15 mouse cellular contexts compared by ENCODE assay signal in genomic region chr19:4164100-4164499, GRCm38 (mm10). TPM values are rescaled to one million over a fixed set of nuclear protein-coding genes. Genes with fewer than 3 reads are reported as not detected.
DNase-seq lines count a peak whose midpoint lies in the region; ATAC-seq and TF ChIP-seq lines count a peak whose summit lies in the region.
"Had no signal": no experiment of that assay in that cellular context is flagged by ENCODE, and none has a peak within 500 bp of the region (broad histone marks: within the 10 kb centered on the region; RNA-seq: fewer than 3 reads in every experiment).

No protein-coding gene starts in this region.

- H3K9ac ChIP-seq in hindbrain, embryonic 16.5 days (ENCODE audit: low read depth, low read length) = no peak overlapping the region
- no peak overlapping the region for H3K9ac ChIP-seq in hindbrain, embryonic 15.5 days
- no peak overlapping the region for H3K9ac ChIP-seq in midbrain, embryonic 12.5 days (replicated peaks)

- no peak overlapping the region for H3K4me2 ChIP-seq in hindbrain, embryonic 16.5 days (ENCODE audit: low read length)
- no peak overlapping the region for H3K4me2 ChIP-seq in hindbrain, embryonic 15.5 days
- no peak overlapping the region for H3K4me2 ChIP-seq in midbrain, embryonic 12.5 days (replicated peaks)

- H3K4me3 ChIP-seq in hindbrain, embryonic 10.5 days = no peak overlapping the region
- no peak overlapping the region for H3K4me3 ChIP-seq in hindbrain, embryonic 16.5 days (ENCODE audit: low read length)
- H3K4me3 ChIP-seq in E14TG2a.4 (replicated peaks; ENCODE audit: low read length) = peak overlapping the region; percentile 89
- H3K4me3 ChIP-seq in hindbrain, embryonic 15.5 days = no peak overlapping the region
- no peak overlapping the region for H3K4me3 ChIP-seq in midbrain, embryonic 12.5 days

- peaks cover 25% of the 10 kb centered on the region for H3K4me1 ChIP-seq in hindbrain, embryonic 10.5 days (replicated peaks)
- peaks cover 12% of the 10 kb centered on the region for H3K4me1 ChIP-seq in hindbrain, embryonic 16.5 days (ENCODE audit: control insufficient read depth, insufficient read depth, low read depth, low read length)
- peaks cover 70% of the 10 kb centered on the region for H3K4me1 ChIP-seq in E14TG2a.4 (replicated peaks; ENCODE audit: low read depth, low read length)
- H3K4me1 ChIP-seq in hindbrain, embryonic 15.5 days (replicated peaks) = peaks cover 20% of the 10 kb centered on the region
- H3K4me1 ChIP-seq in midbrain, embryonic 12.5 days = peaks cover 14% of the 10 kb centered on the region

- 85% methylated on average over 3 of the region's 3 CpGs for WGBS in hindbrain, embryonic 10.5 days
- WGBS in hindbrain, embryonic 16.5 days = 88% methylated on average over 3 of the region's 3 CpGs
- WGBS in hindbrain, embryonic 15.5 days = 78% methylated on average over 3 of the region's 3 CpGs
- 83% methylated on average over 3 of the region's 3 CpGs for WGBS in midbrain, embryonic 12.5 days

- no peak for DNase-seq in hindbrain, embryonic 10.5 days (ENCODE audit: low spot score)
- DNase-seq in right cerebral cortex, postnatal 14 days = no peak
- no peak for DNase-seq in left cerebral cortex, adult 9 months (ENCODE audit: low spot score in 2 of 2)
- DNase-seq: forebrain, postnatal 0 days; kidney, adult 18-20 months; right cerebral cortex, postnatal 25 days; thymus, adult 2 months had no signal

- H3K9me3 ChIP-seq in hindbrain, embryonic 10.5 days = no peaks in the 10 kb centered on the region
- H3K9me3 ChIP-seq in hindbrain, embryonic 16.5 days (ENCODE audit: control insufficient read depth, low read length) = no peaks in the 10 kb centered on the region
- no peaks in the 10 kb centered on the region for H3K9me3 ChIP-seq in E14TG2a.4 (ENCODE audit: low read length)
- H3K9me3 ChIP-seq in hindbrain, embryonic 15.5 days = no peaks in the 10 kb centered on the region
- H3K9me3 ChIP-seq in midbrain, embryonic 12.5 days = no peaks in the 10 kb centered on the region
- H3K9me3 ChIP-seq: lung, embryonic 15.5 days; megakaryocyte, embryonic 14.5 days had no signal

- TF ChIP-seq CTCF in E14TG2a.4 (conservative IDR thresholded peaks at IDR 0.05; ENCODE audit: low read length) = no peak

- peaks cover 27% of the 10 kb centered on the region for H3K36me3 ChIP-seq in hindbrain, embryonic 10.5 days
- peaks cover 18% of the 10 kb centered on the region for H3K36me3 ChIP-seq in hindbrain, embryonic 16.5 days (ENCODE audit: control insufficient read depth, insufficient read depth, low read length)
- H3K36me3 ChIP-seq in E14TG2a.4 (ENCODE audit: insufficient read depth, low read length) = peaks cover 26% of the 10 kb centered on the region
- peaks cover 15% of the 10 kb centered on the region for H3K36me3 ChIP-seq in hindbrain, embryonic 15.5 days
- H3K36me3 ChIP-seq in midbrain, embryonic 12.5 days = peaks cover 18% of the 10 kb centered on the region

- no peak for ATAC-seq in hindbrain, embryonic 16.5 days
- ATAC-seq in hindbrain, embryonic 15.5 days (ENCODE audit: low FRiP score, low read depth) = no peak
- ATAC-seq in midbrain, embryonic 12.5 days (ENCODE audit: low FRiP score, low read depth) = no peak
- no peak for ATAC-seq in frontal cortex, adult (ENCODE audit: low TSS enrichment)

- H3K27ac ChIP-seq in hindbrain, embryonic 10.5 days = peak overlapping the region; percentile 86; the same call in 1 of the 2 replicates
- H3K27ac ChIP-seq in hindbrain, embryonic 16.5 days (ENCODE audit: low read depth, low read length) = no peak overlapping the region
- H3K27ac ChIP-seq in hindbrain, embryonic 15.5 days (replicated peaks) = peak overlapping the region; percentile 74
- peak overlapping the region; percentile 78; the same call in 1 of the 2 replicates for H3K27ac ChIP-seq in midbrain, embryonic 12.5 days (replicated peaks)

- no peaks in the 10 kb centered on the region for H3K27me3 ChIP-seq in hindbrain, embryonic 10.5 days (ENCODE audit: insufficient read depth, poor library complexity, severe bottlenecking)
- H3K27me3 ChIP-seq in hindbrain, embryonic 16.5 days (replicated peaks; ENCODE audit: control insufficient read depth, insufficient read depth, low read length) = no peaks in the 10 kb centered on the region
- H3K27me3 ChIP-seq in E14TG2a.4 (ENCODE audit: insufficient read depth, low read length) = no peaks in the 10 kb centered on the region
- no peaks in the 10 kb centered on the region for H3K27me3 ChIP-seq in hindbrain, embryonic 15.5 days
- no peaks in the 10 kb centered on the region for H3K27me3 ChIP-seq in midbrain, embryonic 12.5 days
- H3K27me3 ChIP-seq: lung, embryonic 15.5 days; megakaryocyte, embryonic 14.5 days; Patski had no signal

RNA-seq across cellular contexts. Expression of gene Rps6kb2, which starts 0.9 kb away (rescaled TPM):
- 65.4 and 77.0 TPM in 2 replicates for polyA plus RNA-seq in hindbrain, embryonic 10.5 days (2016; fragmentation: Nextera tagmentation; extraction: Ambion mirVana)
- polyA plus RNA-seq in hindbrain, embryonic 16.5 days (2015; fragmentation: Nextera tagmentation; extraction: Ambion mirVana) = 54.1 and 57.0 TPM in 2 replicates
- 47.8 and 56.7 TPM in 2 replicates for polyA plus RNA-seq in hindbrain, embryonic 15.5 days (2015; fragmentation: Nextera tagmentation; extraction: Ambion mirVana)
- 62.8 and 63.3 TPM in 2 replicates for polyA plus RNA-seq in midbrain, embryonic 12.5 days (2016; fragmentation: Nextera tagmentation; extraction: Ambion mirVana)

RNA-seq across cellular contexts. Expression of gene Ptprcap, which starts 10.7 kb away (rescaled TPM):
- 0.51 and 0.76 TPM in 2 replicates for polyA plus RNA-seq in hindbrain, embryonic 10.5 days (2016; fragmentation: Nextera tagmentation; extraction: Ambion mirVana)
- 0.41 and 0.63 TPM in 2 replicates for polyA plus RNA-seq in hindbrain, embryonic 16.5 days (2015; fragmentation: Nextera tagmentation; extraction: Ambion mirVana)
- 0.26 and 0.83 TPM in 2 replicates for polyA plus RNA-seq in hindbrain, embryonic 15.5 days (2015; fragmentation: Nextera tagmentation; extraction: Ambion mirVana)
- 0.42 and 0.71 TPM in 2 replicates for polyA plus RNA-seq in midbrain, embryonic 12.5 days (2016; fragmentation: Nextera tagmentation; extraction: Ambion mirVana)

RNA-seq across cellular contexts. Expression of gene Carns1, which starts 11.2 kb away (rescaled TPM):
- polyA plus RNA-seq in hindbrain, embryonic 10.5 days (2016; fragmentation: Nextera tagmentation; extraction: Ambion mirVana) = 3.5 and 3.9 TPM in 2 replicates
- polyA plus RNA-seq in hindbrain, embryonic 16.5 days (2015; fragmentation: Nextera tagmentation; extraction: Ambion mirVana) = 6.5 and 7.9 TPM in 2 replicates
- 5.6 and 6.1 TPM in 2 replicates for polyA plus RNA-seq in hindbrain, embryonic 15.5 days (2015; fragmentation: Nextera tagmentation; extraction: Ambion mirVana)
- polyA plus RNA-seq in midbrain, embryonic 12.5 days (2016; fragmentation: Nextera tagmentation; extraction: Ambion mirVana) = 3.8 and 4.2 TPM in 2 replicates

RNA-seq across cellular contexts. Expression of gene Coro1b, which starts 15.7 kb away (rescaled TPM):
- polyA plus RNA-seq in hindbrain, embryonic 10.5 days (2016; fragmentation: Nextera tagmentation; extraction: Ambion mirVana) = 138 and 156 TPM in 2 replicates
- polyA plus RNA-seq in hindbrain, embryonic 16.5 days (2015; fragmentation: Nextera tagmentation; extraction: Ambion mirVana) = 116 and 122 TPM in 2 replicates
- 119 and 121 TPM in 2 replicates for polyA plus RNA-seq in hindbrain, embryonic 15.5 days (2015; fragmentation: Nextera tagmentation; extraction: Ambion mirVana)
- 121 and 133 TPM in 2 replicates for polyA plus RNA-seq in midbrain, embryonic 12.5 days (2016; fragmentation: Nextera tagmentation; extraction: Ambion mirVana)

RNA-seq across cellular contexts. Expression of gene Cabp4, which starts 20.3 kb away (rescaled TPM):
- polyA plus RNA-seq in hindbrain, embryonic 10.5 days (2016; fragmentation: Nextera tagmentation; extraction: Ambion mirVana) = 0.12 TPM in 1 of 2 replicates, not detected in the other
- 0.24 and 0.29 TPM in 2 replicates for polyA plus RNA-seq in hindbrain, embryonic 16.5 days (2015; fragmentation: Nextera tagmentation; extraction: Ambion mirVana)
- 0.21 and 0.26 TPM in 2 replicates for polyA plus RNA-seq in hindbrain, embryonic 15.5 days (2015; fragmentation: Nextera tagmentation; extraction: Ambion mirVana)
- polyA plus RNA-seq in midbrain, embryonic 12.5 days (2016; fragmentation: Nextera tagmentation; extraction: Ambion mirVana) = 0.12 and 0.14 TPM in 2 replicates
